Mouse (Mus musculus): ENCODE measurements around the gene Atm.

DNA sequence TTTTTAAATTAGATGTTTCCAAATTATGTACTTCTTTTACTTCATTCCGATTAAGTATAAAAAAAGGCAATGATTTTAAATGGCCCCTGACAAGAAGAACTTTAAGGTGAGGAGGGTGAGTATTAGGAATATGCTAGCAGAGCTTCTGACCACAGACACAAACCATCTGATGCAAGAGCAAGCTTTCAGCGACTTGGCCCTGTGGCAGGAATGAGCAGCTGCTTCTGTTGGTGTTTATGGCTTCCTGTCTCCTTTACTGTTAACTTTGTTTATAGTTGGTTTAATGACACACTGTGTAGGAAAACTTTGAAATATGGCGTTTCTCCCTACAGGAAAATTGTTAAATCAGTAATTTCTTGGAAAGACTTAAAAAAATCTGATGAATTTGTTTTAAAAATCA, 108.9 kb downstream of the Atm start:
- TF ChIP-seq POLR2A (IDR thresholded peaks at IDR 0.05; ENCODE audit: borderline replicate concordance, insufficient read depth, low read length), result no peak
- no peak for TF ChIP-seq CTCF (IDR thresholded peaks at IDR 0.05; ENCODE audit: borderline replicate concordance, insufficient read depth, low read depth, low read length)
